Mouse (Mus musculus) splenic B cell, adult 2 months (primary cell): Measurements from ENCODE around the gene 6430548M08Rik.

ENCODE experiments used
- DNase-seq: peaks from one replicate; pipeline ENCODE4 v3.0.0-alpha.2; 2011; ENCODE audit warnings: low read depth, low spot score
- H3K27me3 ChIP-seq: 2 replicates; pipeline ENCODE4 v1.6.1; 2012; ENCODE audit warnings: mild to moderate bottlenecking, low read length, moderate library complexity, mixed read lengths; ENCODE audit not compliant: control insufficient read depth, poor library complexity, insufficient read depth, severe bottlenecking
- H3K36me3 ChIP-seq: 2 replicates; pipeline ENCODE4 v1.6.1; 2012; ENCODE audit warnings: mild to moderate bottlenecking, low read length, moderate library complexity, mixed read lengths; ENCODE audit not compliant: control insufficient read depth, poor library complexity, insufficient read depth, severe bottlenecking

The 6430548M08Rik gene

GRCm38 (mm10) chr8:120174606-120175005 lies 60.7 kb downstream of the 6430548M08Rik start:
- Histone ChIP-seq H3K27me3 (no peaks in the 10 kb centered on the region), H3K36me3 (no peaks in the 10 kb centered on the region)
- no peak for DNase-seq

GRCm38 (mm10) chr8:120176605-120177004 lies 62.7 kb downstream of the 6430548M08Rik start:
- Histone ChIP-seq H3K36me3 (no peaks in the 10 kb centered on the region), H3K27me3 (no peaks in the 10 kb centered on the region)
- no peak for DNase-seq

GRCm38 (mm10) chr8:120177318-120178123 lies 63.6 kb downstream of the 6430548M08Rik start, which contains the start of gene Fam92b:
Gene Fam92b (minus strand): TSS chr8:120177466.
- no peaks in the 10 kb centered on the region for H3K36me3 ChIP-seq
- H3K27me3 ChIP-seq: no peaks in the 10 kb centered on the region
- peak; percentile 74 for DNase-seq

GRCm38 (mm10) chr8:120178124-120178514 lies 64.2 kb downstream of the 6430548M08Rik start:
- Histone ChIP-seq H3K27me3 (no peaks in the 10 kb centered on the region), H3K36me3 (no peaks in the 10 kb centered on the region)
- DNase-seq: no peak

GRCm38 (mm10) chr8:120179027-120179431 lies 65.1 kb downstream of the 6430548M08Rik start:
- H3K27me3 ChIP-seq: no peaks in the 10 kb centered on the region
- no peaks in the 10 kb centered on the region for H3K36me3 ChIP-seq
- DNase-seq: peak; percentile 90

- Histone ChIP-seq H3K36me3 (no peaks in the 10 kb centered on the region), H3K27me3 (no peaks in the 10 kb centered on the region)
- DNase-seq: no peak
Observed at GRCm38 (mm10) chr8:120180445-120180970, 66.6 kb downstream of the 6430548M08Rik start.

GRCm38 (mm10) chr8:120181274-120181673 lies 67.3 kb downstream of the 6430548M08Rik start:
- Histone ChIP-seq H3K27me3 (no peaks in the 10 kb centered on the region), H3K36me3 (no peaks in the 10 kb centered on the region)
- DNase-seq: no peak

GRCm38 (mm10) chr8:120181861-120182414 lies 68.0 kb downstream of the 6430548M08Rik start:
- no peaks in the 10 kb centered on the region for H3K36me3 ChIP-seq
- no peaks in the 10 kb centered on the region for H3K27me3 ChIP-seq
- no peak for DNase-seq

- Histone ChIP-seq H3K36me3 (no peaks in the 10 kb centered on the region), H3K27me3 (no peaks in the 10 kb centered on the region)
- no peak for DNase-seq
Observed at GRCm38 (mm10) chr8:120184366-120184765, 70.4 kb downstream of the 6430548M08Rik start.

- DNase-seq: no peak
- Histone ChIP-seq H3K27me3 (no peaks in the 10 kb centered on the region), H3K36me3 (no peaks in the 10 kb centered on the region)
Observed at GRCm38 (mm10) chr8:120184850-120185792, 71.2 kb downstream of the 6430548M08Rik start.

- Histone ChIP-seq H3K36me3 (no peaks in the 10 kb centered on the region), H3K27me3 (no peaks in the 10 kb centered on the region)
- no peak for DNase-seq
Observed at GRCm38 (mm10) chr8:120186454-120186853, 72.5 kb downstream of the 6430548M08Rik start.

GRCm38 (mm10) chr8:120188510-120188909 lies 74.6 kb downstream of the 6430548M08Rik start:
- no peaks in the 10 kb centered on the region for H3K27me3 ChIP-seq
- no peaks in the 10 kb centered on the region for H3K36me3 ChIP-seq
- no peak for DNase-seq

GRCm38 (mm10) chr8:120189440-120189839 lies 75.5 kb downstream of the 6430548M08Rik start:
- no peak for DNase-seq
- H3K36me3 ChIP-seq: no peaks in the 10 kb centered on the region
- no peaks in the 10 kb centered on the region for H3K27me3 ChIP-seq

- Histone ChIP-seq H3K36me3 (no peaks in the 10 kb centered on the region), H3K27me3 (no peaks in the 10 kb centered on the region)
- DNase-seq: no peak
Observed at GRCm38 (mm10) chr8:120190107-120190809, 76.3 kb downstream of the 6430548M08Rik start.
